Mouse (Mus musculus): ENCODE data around the gene Cd300ld2. TPM values are rescaled to one million over a fixed set of nuclear protein-coding genes. Genes with fewer than 3 reads are reported as not detected.
"Not testable (repeated sequence)": the region's sequence is repeated elsewhere in the genome, so short reads cannot be mapped to it uniquely, and the experiment has no call there.

Cd300ld2 gene
- total RNA-seq (2022): not detected

DNA sequence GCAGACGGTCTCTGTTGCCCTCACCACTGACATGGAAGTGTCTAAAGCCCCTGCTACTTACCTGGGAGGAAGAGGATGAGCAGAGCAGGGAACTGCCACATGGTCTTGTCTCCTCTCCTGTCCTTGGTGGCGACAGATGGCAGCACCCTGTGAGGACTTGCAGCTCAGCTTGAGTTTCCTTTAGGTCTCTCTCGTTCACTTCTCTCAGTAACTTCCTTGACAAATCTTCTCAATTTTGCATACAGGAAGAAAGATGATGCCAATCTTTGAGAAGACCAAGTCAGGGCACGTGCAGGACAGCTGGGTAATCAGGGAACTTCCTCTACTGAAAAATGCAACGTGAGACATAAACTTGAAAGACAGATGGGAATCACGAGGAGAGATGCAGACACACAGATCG lies at the start of gene Cd300ld2:
Cd300ld2 (minus strand) TSS at position 101 of the 400 bp plus-strand sequence.
- DNase-seq (ENCODE audit: low spot score in 2 of 2): not testable (repeated sequence)

DNA sequence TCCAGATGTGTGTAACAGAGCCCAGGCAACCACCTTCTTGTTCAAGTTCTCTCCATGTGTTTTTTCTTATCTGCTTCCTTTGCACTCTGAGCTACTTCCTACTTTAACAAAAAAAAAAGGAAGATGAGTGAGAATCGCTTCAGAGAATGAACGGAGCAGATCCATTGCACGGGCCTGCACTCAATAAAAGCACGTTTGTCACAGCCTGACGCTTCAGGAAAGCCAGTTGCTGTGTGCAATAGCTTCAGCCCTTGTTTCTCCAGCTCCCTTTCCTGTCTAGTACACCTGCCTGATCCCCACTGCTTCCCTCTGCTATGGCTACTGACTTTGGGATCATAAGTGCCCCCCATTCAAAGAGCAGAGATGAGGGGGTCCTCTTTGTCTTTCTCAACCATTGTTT lies 46.1 kb upstream of the Cd300ld2 start, which contains the start of gene Cd300e:
Cd300e (minus strand) TSS at position 101 of the 400 bp plus-strand sequence.
- no peak for DNase-seq (ENCODE audit: low spot score in 2 of 2)

DNA sequence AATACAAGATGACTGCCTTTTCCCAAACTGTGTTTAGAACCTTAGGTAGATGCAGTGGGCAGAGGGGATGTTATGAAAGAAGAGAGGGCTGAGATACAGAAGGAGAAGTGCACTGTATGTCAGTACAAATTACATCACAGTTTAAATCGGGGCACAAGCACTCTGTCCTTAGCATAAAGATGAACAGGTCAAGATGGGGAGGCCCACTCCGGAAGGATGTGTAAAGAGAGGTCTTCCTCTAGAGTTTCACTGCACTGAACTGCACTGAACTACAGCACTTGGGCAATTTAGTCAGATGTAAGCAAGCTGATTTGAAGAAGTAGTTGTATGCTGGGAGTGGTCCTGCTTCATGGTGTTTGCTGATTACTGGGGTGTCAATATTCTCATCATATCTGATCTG lies 43.8 kb upstream of the Cd300ld2 start:
- no peak for DNase-seq (ENCODE audit: low spot score in 2 of 2)

DNA sequence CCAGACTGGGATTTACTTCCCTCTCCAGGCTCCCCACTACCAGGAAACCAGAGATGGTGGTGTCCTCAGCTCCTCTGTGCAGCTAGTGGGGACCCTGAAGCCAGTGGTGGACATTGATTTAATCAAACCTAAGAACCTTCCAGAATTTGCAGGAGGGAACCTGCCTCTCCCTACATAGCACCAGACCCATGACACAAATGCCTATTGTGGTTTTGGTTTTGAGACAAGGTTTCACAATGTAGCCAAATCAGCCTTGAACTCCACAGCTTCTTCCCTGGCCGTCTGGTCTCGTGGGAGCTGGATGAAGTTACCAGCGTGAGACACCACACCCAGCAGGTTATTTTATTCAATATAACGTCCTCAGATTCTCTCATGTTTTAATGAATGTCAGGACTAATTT lies 42.7 kb upstream of the Cd300ld2 start:
- no peak for DNase-seq (ENCODE audit: low spot score in 2 of 2)

DNA sequence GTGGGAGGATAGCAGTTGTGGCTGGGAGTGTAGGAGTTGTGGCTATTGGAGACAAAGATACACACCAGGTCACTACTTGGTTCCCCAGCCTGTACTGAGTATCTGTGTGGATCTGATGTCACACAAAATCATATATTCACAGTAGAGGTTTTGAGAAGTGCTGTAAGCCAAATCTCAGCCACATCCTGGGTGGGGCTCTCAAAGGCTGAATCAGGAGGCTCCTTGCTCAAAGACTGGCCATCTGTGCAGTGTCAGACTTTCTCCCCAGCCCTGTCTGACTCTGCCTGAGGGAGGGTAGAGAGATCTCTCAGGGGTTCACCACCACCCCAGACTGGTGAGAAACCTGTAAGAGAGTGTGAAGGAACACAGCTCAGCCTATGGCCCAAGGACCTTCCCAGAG lies 38.5 kb upstream of the Cd300ld2 start:
- no peak for DNase-seq (ENCODE audit: low spot score in 2 of 2)

DNA sequence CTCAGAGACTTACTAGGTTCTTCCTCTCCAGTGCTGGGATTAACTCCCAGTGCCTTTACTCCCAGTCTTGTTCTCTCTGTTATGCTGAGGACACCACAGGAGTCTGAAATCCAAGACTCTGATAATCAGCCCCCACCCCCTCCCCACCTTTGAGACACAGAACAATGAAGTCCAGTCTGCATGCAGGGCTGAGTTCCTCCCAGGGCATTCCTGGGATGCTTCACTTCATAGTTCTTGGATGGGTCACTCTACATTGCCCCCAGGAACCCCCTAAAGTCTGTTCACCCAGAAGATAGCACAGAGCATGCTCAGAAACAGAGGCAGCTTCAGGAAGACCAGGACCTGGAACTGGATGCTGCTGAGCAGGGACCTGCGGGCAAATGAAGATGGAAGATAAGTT lies 37.0 kb upstream of the Cd300ld2 start:
- DNase-seq (ENCODE audit: low spot score in 2 of 2): no peak

DNA sequence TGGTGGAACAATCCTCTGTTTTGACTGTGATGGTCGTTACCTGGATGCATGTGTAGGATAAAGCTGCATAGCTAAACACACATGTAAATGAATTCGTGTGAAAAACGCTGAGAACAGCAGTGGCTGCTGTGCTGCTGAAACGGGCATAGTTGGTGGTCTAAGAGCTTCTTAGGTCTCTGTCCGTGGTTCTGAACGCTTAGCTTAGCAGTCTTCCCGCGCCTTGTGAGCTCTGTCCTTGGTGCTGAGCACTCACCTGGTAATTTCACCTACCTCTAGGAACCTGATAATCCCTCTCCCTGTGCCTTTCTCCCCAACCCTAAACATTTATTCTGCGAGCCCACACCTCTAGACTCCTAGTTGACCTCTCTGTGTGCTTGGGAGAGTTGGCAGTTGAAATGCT lies 36.2 kb upstream of the Cd300ld2 start:
- DNase-seq (ENCODE audit: low spot score in 2 of 2): no peak

DNA sequence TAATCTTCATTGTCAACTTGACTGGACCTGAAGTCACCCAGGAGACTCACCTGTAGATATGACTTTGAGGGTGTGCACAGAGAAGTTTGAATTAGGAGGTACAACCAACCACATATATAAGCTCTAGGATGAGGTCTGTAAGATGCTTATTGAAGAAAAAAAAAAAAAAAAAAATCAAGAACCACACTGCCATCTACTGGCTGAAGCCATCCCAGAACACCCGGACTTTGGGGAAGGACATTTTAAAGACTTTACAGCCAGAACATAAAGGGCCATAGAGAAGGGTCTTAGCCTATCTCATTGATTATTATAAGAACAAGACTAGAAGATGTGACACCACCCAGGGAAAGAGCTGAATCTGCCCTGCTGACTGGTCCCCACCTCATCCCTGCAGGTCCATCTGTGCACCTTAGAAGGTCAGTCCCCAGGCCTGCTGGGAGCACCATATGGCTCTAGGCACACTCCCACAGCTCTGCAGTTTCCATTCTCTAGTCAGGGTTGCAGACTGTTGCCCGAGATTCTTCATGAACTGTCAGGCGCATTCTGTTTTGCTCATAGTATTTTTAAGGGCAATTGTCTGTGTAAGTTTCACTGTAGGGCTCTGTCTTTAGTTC lies 33.4 kb upstream of the Cd300ld2 start:
- DNase-seq (ENCODE audit: low spot score in 2 of 2): no peak

DNA sequence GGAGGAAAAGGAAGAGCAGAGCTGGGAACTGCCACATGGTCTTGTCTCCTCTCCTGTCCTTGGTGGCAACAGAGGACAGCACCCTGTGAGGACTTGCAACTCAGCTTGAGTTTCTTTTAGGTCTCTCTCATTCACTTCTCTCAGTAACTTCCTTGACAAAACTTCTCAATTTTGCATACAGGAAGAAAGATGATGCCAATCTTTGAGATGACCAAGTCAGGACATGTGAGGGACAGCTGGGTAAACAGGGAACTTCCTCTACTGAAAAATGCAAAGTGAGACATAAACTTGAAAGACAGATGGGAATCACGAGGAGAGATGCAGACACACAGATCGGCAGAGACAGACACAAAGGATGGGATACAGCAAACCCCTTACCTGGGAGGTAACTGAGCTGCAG lies 32.3 kb upstream of the Cd300ld2 start, which contains the start of gene Cd300ld3:
Cd300ld3 (minus strand) TSS at position 151 of the 400 bp plus-strand sequence.
- DNase-seq (ENCODE audit: low spot score in 2 of 2): no peak

DNA sequence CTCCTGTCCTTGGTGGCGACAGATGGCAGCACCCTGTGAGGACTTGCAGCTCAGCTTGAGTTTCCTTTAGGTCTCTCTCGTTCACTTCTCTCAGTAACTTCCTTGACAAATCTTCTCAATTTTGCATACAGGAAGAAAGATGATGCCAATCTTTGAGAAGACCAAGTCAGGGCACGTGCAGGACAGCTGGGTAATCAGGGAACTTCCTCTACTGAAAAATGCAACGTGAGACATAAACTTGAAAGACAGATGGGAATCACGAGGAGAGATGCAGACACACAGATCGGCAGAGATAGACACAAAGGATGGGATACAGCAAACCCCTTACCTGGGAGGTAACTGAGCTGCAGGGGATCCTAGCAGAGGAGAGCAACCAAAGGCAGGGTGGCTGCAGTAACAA lies 21.7 kb upstream of the Cd300ld2 start, which contains the start of gene Cd300ld5:
Cd300ld5 (minus strand) TSS at position 101 of the 400 bp plus-strand sequence.
- not testable (repeated sequence) for DNase-seq (ENCODE audit: low spot score in 2 of 2)

DNA sequence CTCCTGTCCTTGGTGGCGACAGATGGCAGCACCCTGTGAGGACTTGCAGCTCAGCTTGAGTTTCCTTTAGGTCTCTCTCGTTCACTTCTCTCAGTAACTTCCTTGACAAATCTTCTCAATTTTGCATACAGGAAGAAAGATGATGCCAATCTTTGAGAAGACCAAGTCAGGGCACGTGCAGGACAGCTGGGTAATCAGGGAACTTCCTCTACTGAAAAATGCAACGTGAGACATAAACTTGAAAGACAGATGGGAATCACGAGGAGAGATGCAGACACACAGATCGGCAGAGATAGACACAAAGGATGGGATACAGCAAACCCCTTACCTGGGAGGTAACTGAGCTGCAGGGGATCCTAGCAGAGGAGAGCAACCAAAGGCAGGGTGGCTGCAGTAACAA lies 10.9 kb upstream of the Cd300ld2 start, which contains the start of gene Cd300ld4:
Cd300ld4 (minus strand) TSS at position 101 of the 400 bp plus-strand sequence.
- DNase-seq (ENCODE audit: low spot score in 2 of 2): not testable (repeated sequence)

DNA sequence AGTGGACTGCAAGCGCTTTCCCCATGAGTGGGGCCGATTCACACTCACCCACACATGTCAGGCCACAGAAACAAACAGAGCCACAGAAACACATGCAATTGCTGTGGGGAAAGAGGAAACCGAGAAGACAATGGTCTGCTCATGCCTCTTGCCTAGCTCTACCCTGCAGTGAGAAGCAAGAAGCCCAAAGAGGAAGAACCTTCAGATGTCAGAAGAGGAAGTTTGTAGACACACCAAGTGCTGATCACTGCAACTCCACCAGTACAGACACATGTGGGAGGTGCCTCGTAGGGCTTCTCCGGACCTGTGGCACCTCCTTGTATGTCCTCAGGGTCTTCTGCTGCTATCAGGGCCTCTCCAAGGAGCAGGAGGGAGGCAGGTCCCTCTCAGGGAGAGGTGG lies 11.9 kb downstream of the Cd300ld2 start:
- no peak for DNase-seq (ENCODE audit: low spot score in 2 of 2)

DNA sequence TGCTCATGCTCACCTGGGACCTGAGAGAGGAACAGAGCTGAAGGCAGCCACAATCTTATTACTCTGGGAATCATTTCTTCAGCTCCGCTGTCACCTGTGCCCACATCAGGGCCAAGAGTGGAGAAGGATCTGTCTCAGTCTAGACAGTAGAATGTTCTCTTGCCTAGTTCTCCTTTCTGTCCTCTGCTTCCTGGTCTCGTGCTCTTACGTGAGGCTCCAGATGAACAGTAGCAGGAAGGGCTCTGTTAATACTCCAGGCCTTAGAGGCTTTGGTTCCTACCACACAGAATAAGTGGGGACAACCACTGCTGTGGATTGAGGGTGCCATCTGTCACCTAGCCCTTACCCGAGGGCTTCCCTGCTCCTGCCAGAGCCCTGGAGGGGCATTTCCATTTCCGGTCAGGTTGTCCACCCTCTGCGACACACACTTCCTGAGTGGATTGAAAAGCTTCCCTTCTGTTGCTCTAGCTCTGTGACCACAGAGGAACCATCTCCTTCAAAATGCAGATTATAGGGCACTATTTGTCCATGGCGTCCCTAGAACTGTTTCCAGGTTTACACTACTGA lies 14.4 kb downstream of the Cd300ld2 start, which contains the start of gene Cd300c2:
Cd300c2 (minus strand) TSS at position 407 of the 567 bp plus-strand sequence.
- DNase-seq (ENCODE audit: low spot score in 2 of 2): no peak

DNA sequence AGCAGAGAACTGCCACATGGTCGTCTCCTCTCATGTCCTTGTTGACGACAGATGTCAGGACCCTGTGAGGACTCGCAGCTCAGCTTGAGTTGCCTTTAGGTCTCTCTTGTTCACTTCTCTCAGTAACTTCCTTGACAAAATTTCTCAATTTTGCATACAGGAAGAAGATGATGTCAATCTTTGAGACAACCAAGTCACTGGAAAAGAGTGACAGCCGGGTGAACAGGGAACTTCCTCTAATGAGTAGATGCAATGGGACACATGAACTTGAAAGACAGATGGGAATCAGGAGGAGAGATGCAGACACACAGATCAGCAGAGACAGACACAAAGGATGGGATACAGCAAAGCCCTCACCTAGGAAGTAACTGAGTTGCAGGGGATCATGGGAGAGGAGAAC lies 26.2 kb downstream of the Cd300ld2 start, which contains the start of gene Cd300ld:
Cd300ld (minus strand) TSS at position 130 of the 400 bp plus-strand sequence.
- DNase-seq (ENCODE audit: low spot score in 2 of 2): no peak

DNA sequence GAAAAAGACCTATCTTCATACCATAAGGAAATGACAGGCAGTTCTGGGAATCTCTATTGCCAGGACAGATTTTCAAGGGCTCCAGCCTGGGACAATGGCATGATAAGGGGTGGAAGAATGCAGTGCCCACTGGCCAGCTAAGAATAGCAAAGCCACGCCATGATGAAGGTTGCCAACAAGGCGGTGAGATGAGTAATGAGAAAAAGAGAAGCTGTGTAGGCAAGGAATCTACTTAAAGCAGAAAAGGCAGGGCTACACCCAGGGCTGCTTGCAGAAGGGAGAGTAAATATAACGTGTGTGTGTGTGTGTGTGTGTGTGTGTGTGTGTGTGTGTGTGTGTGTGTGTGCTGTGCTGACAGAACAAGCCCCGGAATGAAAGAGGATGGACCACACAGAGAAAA lies 34.1 kb downstream of the Cd300ld2 start:
- DNase-seq (ENCODE audit: low spot score in 2 of 2): no peak

DNA sequence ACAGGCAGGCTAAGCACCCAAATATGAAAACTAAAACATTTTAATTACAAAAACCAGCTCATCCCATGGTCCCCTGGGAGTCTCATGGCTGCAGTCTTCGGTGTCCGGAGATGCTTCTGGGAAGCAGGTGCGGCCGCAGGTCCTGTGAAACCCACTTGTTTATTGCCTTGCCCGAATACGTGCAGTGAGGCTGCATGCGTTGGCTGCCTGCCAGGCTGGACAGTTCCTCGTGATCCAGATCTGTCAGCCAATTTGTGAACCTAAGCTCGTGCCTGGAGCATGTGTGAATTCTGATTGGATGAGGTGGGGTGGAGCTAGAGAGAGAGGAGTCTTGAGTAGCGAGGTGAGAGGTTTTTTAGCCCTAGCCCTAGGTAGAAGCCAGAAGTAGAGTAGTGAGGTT lies 43.3 kb downstream of the Cd300ld2 start:
- DNase-seq (ENCODE audit: low spot score in 2 of 2): no peak

DNA sequence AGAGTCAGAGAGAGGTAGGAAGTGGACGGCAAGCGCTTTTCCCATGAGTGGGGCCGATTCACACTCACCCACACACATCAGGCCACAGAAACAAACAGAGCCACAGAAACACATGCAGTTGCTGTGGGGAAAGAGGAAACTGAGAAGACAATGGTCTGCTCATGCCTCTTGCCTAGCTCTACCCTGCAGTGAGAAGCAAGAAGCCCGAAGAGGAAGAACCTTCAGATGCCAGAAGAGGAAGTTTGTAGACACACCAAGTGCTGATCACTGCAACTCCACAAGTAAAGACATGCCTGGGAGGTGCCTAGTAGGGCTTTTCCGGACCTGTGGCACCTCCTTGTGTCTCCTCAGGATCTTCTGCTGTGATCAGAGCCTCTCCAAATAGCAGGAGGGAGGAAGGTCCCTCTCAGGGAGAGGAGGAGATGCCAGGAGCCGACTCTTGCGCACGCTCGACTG lies 47.2 kb downstream of the Cd300ld2 start, which contains the start of gene Cd300c:
Cd300c (minus strand) TSS at position 406 of the 456 bp plus-strand sequence.
- DNase-seq (ENCODE audit: low spot score in 2 of 2): no peak

DNA sequence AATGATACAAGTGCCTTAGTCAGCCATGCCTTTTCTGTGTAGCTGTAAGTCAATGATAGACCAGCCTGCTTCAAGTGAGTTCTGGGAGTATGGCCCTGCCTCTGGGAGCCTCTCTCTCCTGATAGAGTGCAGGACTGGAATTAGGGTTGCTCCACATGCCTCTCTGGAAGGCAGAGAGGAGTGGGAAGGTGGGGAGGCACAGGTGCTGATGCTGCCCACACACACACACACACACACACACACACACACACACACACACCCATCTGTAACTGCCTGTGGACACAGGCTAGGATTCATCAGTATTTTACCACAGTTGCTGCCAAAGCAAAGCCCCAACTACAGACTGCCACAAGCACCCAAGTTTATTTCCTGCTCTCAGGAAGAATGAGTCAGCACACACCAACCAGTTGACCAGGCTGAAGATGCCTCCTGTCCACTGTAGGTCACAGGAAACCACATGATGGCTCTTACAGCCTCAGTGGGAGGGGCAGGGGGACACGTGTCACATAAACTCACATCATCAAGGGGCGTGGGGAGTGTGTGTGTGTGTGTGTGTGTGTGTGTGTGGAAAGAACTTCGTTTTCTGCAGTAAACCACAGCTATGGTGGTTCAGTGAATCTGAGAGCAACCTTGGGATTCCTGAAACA lies 50.7 kb downstream of the Cd300ld2 start:
- DNase-seq (ENCODE audit: low spot score in 2 of 2): no peak

DNA sequence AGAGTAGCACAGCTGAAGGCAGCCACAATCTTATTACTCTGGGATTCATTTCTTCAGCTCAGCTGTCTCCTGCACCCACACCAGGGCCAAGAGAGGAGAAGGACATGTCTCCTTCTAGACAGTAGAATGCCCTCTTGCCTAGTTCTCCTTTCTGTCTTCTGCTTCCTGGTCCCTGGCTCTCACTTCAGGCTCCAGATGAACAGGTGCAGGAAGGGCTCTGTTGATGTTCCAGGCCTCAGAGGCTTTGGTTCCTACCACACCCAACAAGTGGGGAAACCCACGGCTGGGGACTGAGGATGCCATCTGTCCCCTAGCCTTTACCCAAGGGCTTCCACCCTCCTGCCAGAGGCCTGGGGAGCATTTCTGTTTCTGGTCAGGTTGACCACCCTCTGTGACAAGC lies 55.6 kb downstream of the Cd300ld2 start:
- no peak for DNase-seq (ENCODE audit: low spot score in 2 of 2)
